Mouse (Mus musculus): ENCODE data around the gene Khdc1a. TPM values are rescaled to one million over a fixed set of nuclear protein-coding genes. Genes with fewer than 3 reads are reported as not detected.

Gene Khdc1a
- total RNA-seq, 1 experiment from 2014 or later: not detected

Other genes starting within 250 kb of the Khdc1a start
- 4.4 and 4.8 TPM in 2 replicates for gene Tmem14a, start 131.1 kb upstream of the Khdc1a start, total RNA-seq (2021)
- gene Gsta3, start 109.1 kb upstream of the Khdc1a start, total RNA-seq (2021): 16.1 and 88.9 TPM in 2 replicates
- not detected in 2 replicates for gene Khdc1c, start 18.7 kb downstream of the Khdc1a start, total RNA-seq (2021)
- gene Khdc1b, start 33.9 kb downstream of the Khdc1a start, total RNA-seq (2021): not detected in 2 replicates